Mouse (Mus musculus): ENCODE measurements around the gene 6430531B16Rik.

- no peak for TF ChIP-seq POLR2A (IDR thresholded peaks at IDR 0.05; ENCODE audit: control insufficient read depth, extremely low read depth, insufficient read depth, low read length, poor library complexity)
- no peak for TF ChIP-seq CTCF (IDR thresholded peaks at IDR 0.05; ENCODE audit: borderline replicate concordance, control insufficient read depth, extremely low read depth, insufficient read depth, low read length, poor library complexity)
Observed at GRCm38 (mm10) chr7:139957437-139957836, 21.1 kb downstream of the 6430531B16Rik start.

Data from thymus, adult 2 months (tissue).